Mouse (Mus musculus) lung, postnatal 0 days (tissue): ENCODE measurements at regions not wholly inside any gene's neighbourhood (a gene's known extent, or its start where the extent isn't known, plus 50 kb on each side); places are given as distances from the start of the nearest gene placed in this dataset.
A peak's percentile ranks its signal among the peaks of the same experiment; 100 is the strongest.

Experiments used
- ATAC-seq: fragments of 200-750 bp; cut with Nextera tagmentation; 2 replicates; pipeline ENCODE4 v1.8.0; 2017; ENCODE audit warnings: moderate library complexity
- DNase-seq: peaks from one replicate; pipeline ENCODE4 v3.0.0-alpha.2; 2016; ENCODE audit warnings: low spot score
- H3K27ac ChIP-seq: fragments of 300-500 bp; sonication (generic); 2 replicates; pipeline ENCODE4 v1.5.1; 2014; ENCODE audit warnings: antibody characterized with exemption, mild to moderate bottlenecking, low read length, mixed read lengths
- H3K27me3 ChIP-seq: fragments of 300-500 bp; sonication (generic); replicated peaks from 2 replicates; pipeline ENCODE4 v1.6.1; 2014; ENCODE audit warnings: low read length, mixed read lengths; ENCODE audit not compliant: insufficient read depth
- H3K36me3 ChIP-seq: fragments of 300-500 bp; sonication (generic); 2 replicates; pipeline ENCODE4 v1.6.1; 2014; ENCODE audit warnings: low read length, mixed read lengths; ENCODE audit not compliant: insufficient read depth
- H3K4me1 ChIP-seq: fragments of 300-500 bp; sonication (generic); 2 replicates; pipeline ENCODE4 v1.6.1; 2014; ENCODE audit warnings: antibody characterized with exemption, low read depth, low read length, mixed read lengths; ENCODE audit not compliant: insufficient read depth
- H3K4me2 ChIP-seq: fragments of 300-500 bp; sonication (generic); replicated peaks from 2 replicates; pipeline ENCODE4 v1.6.1; 2014; ENCODE audit warnings: low read depth, mild to moderate bottlenecking, low read length, moderate library complexity, mixed read lengths
- H3K4me3 ChIP-seq: fragments of 300-500 bp; sonication (generic); 2 replicates; pipeline ENCODE4 v1.5.1; 2014; ENCODE audit warnings: low read depth, low read length
- H3K9ac ChIP-seq: fragments of 300-500 bp; sonication (generic); replicated peaks from 2 replicates; pipeline ENCODE4 v1.6.1; 2014; ENCODE audit warnings: low read depth, mild to moderate bottlenecking
- H3K9me3 ChIP-seq: fragments of 300-500 bp; sonication (generic); 2 replicates; pipeline ENCODE4 v1.6.1; 2016; ENCODE audit warnings: low read length, mixed read lengths
- CTCF ChIP-seq: IDR thresholded peaks from 2 replicates; pipeline ENCODE4 v1.5.1; 2016; ENCODE audit warnings: antibody characterized with exemption, mild to moderate bottlenecking
- EP300 ChIP-seq: IDR thresholded peaks from 2 replicates; pipeline ENCODE4 v1.6.1; 2016; ENCODE audit warnings: antibody characterized with exemption, mild to moderate bottlenecking, control low read depth
- WGBS: fragments of 180-500 bp; shearing (Covaris S2); extraction: QIAGEN DNeasy Blood & Tissue Kit; methylation state at CpG from one replicate; pipeline ENCODE4 v1.1.7; 2014; 5-methylcytosine and 5-hydroxymethylcytosine counted together

DNA sequence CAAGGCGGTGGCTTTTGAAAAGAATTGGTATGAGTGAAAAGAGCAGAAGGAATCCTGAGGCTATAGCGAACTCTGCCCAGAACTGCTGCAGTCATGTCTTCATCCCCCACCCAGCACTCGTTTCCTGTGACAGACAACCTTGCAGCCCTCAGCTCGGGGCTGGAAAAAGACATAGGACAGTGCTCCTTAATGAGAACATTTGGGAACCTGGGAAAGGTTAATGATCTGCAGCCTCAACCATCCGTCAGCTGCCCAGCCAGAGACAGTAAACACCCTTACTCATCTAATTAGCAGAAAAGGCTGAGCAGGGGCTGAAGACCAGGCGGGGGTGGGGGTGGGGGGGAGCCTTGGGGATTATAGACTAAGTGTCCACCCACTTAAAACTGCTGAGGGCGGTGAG is 76.3 kb upstream of the Arhgap36 start:
- no peak overlapping the region for H3K4me2 ChIP-seq
- no peaks in the 10 kb centered on the region for H3K36me3 ChIP-seq
- no peaks in the 10 kb centered on the region for H3K27me3 ChIP-seq
- H3K27ac ChIP-seq, result no peak overlapping the region
- no peaks in the 10 kb centered on the region for H3K9me3 ChIP-seq
- H3K9ac ChIP-seq, result no peak overlapping the region
- H3K4me3 ChIP-seq, result no peak overlapping the region
- TF ChIP-seq EP300, result no peak
- TF ChIP-seq CTCF, result no peak
- 41% methylated on average over 7 of the region's 7 CpGs for WGBS
- DNase-seq (no peak), ATAC-seq (no peak)
- no peaks in the 10 kb centered on the region for H3K4me1 ChIP-seq

DNA sequence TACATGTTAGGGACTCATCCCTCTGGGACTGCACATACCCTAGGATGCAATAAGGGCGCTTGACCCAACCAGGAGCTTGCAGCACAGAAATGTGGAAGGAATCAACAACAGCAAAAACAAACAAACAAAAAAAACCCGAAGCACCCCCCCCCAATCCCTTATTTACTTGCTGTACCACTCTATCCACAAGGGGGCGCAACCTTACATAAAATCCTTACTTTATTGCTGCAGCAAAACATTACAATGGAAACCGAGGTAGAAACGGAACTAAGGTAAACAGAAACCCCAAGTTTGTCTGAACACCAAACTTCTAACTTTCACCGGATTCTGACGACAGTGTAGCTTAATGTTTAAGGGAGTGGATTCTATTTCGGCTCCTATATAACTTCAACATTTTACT is 86.7 kb upstream of the Arhgap36 start:
- H3K9ac ChIP-seq, result no peak overlapping the region
- ATAC-seq (no peak), DNase-seq (no peak)
- H3K27me3 ChIP-seq, result no peaks in the 10 kb centered on the region
- TF ChIP-seq EP300 (no peak), CTCF (peak; percentile 39)
- no peaks in the 10 kb centered on the region for H3K9me3 ChIP-seq
- WGBS, result 24% methylated on average over 8 of the region's 8 CpGs
- no peaks in the 10 kb centered on the region for H3K4me1 ChIP-seq
- no peak overlapping the region for H3K27ac ChIP-seq
- H3K36me3 ChIP-seq, result no peaks in the 10 kb centered on the region
- H3K4me3 ChIP-seq, result no peak overlapping the region
- H3K4me2 ChIP-seq, result no peak overlapping the region

DNA sequence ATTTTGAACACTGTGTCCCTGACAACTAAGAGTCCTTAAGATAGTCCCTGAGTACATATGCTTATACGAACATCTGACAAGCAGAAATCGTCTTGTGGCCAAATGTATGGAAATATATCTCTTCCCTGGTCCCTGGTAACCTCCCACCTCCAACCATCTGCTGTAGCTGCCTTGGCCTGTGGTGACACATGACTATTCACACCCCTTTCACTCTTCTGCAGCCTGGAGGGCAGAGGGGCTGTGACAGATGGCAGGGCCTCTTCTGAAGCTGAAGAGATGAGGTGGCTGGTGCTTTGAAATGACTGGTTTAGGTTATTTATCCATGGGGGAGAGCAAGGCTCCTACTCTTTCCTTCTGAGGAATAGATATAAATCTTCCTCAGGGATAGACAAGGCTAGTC is 82.3 kb upstream of the Enox2 start:
- WGBS, result 35% methylated on average over 2 of the region's 2 CpGs

DNA sequence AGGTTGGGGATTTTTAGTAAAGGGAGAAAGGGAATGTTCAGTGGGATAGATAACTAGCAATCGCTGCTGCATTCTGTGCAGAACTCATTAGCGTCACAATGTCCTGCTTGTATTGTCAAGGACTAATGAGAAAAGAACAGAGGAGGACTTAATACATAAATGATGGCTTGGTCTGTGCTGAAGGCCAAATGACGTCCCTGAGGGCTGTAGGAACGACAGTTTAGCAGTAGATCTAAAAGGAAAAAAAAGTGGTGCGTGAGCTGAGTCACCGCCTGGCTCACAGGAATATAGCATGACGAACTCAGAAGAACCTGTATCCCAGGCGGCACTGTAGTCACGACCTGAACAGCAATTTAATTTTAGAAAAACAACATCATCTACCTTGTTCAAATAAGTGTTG is 81.3 kb upstream of the Enox2 start:
- no peak for ATAC-seq
- H3K4me2 ChIP-seq, result no peak overlapping the region
- TF ChIP-seq EP300 (no peak), CTCF (no peak)
- H3K36me3 ChIP-seq, result no peaks in the 10 kb centered on the region
- DNase-seq, result no peak
- WGBS, result 71% methylated on average over 9 of the region's 9 CpGs
- H3K4me3 ChIP-seq, result no peak overlapping the region
- no peaks in the 10 kb centered on the region for H3K4me1 ChIP-seq
- no peaks in the 10 kb centered on the region for H3K9me3 ChIP-seq
- no peak overlapping the region for H3K9ac ChIP-seq
- H3K27me3 ChIP-seq, result no peaks in the 10 kb centered on the region
- H3K27ac ChIP-seq, result no peak overlapping the region

More for the DNA sequence above, 82.3 kb upstream of the Enox2 start:
- H3K4me1 ChIP-seq, result no peaks in the 10 kb centered on the region
- H3K4me3 ChIP-seq, result no peak overlapping the region
- H3K27ac ChIP-seq, result no peak overlapping the region
- no peaks in the 10 kb centered on the region for H3K27me3 ChIP-seq
- ATAC-seq, result no peak
- no peaks in the 10 kb centered on the region for H3K36me3 ChIP-seq
- no peak overlapping the region for H3K9ac ChIP-seq
- H3K9me3 ChIP-seq, result no peaks in the 10 kb centered on the region
- no peak for DNase-seq
- no peak overlapping the region for H3K4me2 ChIP-seq
- TF ChIP-seq CTCF, result no peak
- TF ChIP-seq EP300, result no peak

DNA sequence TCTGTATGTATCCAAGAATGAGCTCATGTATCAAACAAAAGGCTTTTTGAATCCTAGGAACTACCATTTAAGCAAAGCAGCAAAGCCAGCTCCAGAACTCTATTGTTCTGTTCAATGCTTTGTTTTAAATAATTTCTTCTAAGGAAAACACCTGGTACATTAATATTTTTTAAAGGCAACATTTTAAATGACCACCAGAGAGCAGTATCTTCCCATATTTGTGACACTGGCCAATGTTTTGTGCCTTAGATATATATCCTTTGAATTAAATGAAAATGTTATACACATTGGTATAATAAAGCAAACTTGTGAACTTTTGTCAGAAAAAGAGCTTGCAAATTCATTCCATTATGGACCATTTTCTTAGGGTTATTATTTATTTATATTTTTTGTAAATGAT is 58.4 kb upstream of the Enox2 start:
- no peak overlapping the region for H3K4me3 ChIP-seq
- no peak overlapping the region for H3K9ac ChIP-seq
- no peaks in the 10 kb centered on the region for H3K4me1 ChIP-seq
- DNase-seq (peak; percentile 4), ATAC-seq (no peak)
- no peaks in the 10 kb centered on the region for H3K36me3 ChIP-seq
- no peak for TF ChIP-seq EP300
- TF ChIP-seq CTCF, result peak; percentile 15; the same call in 1 of the 2 replicates
- H3K9me3 ChIP-seq, result no peaks in the 10 kb centered on the region
- no peak overlapping the region for H3K27ac ChIP-seq
- H3K4me2 ChIP-seq, result no peak overlapping the region
- H3K27me3 ChIP-seq, result no peaks in the 10 kb centered on the region
